Mouse (Mus musculus) kidney, adult 2 months (tissue): Measurements from ENCODE around the gene Arf5.

ENCODE experiments used
- CTCF ChIP-seq: fragments of 200-500 bp; conservative IDR thresholded peaks from 2 replicates; pipeline ENCODE4 v1.5.1; 2011; ENCODE audit warnings: low read depth, mild to moderate bottlenecking, control low read depth, low read length, moderate library complexity, mixed read lengths; ENCODE audit not compliant: insufficient read depth, insufficient read length
- POLR2A ChIP-seq: fragments of 200-500 bp; IDR thresholded peaks from one replicate; pipeline ENCODE4 v1.6.1; 2011; ENCODE audit warnings: low read depth, low read length, control low read depth

DNA sequence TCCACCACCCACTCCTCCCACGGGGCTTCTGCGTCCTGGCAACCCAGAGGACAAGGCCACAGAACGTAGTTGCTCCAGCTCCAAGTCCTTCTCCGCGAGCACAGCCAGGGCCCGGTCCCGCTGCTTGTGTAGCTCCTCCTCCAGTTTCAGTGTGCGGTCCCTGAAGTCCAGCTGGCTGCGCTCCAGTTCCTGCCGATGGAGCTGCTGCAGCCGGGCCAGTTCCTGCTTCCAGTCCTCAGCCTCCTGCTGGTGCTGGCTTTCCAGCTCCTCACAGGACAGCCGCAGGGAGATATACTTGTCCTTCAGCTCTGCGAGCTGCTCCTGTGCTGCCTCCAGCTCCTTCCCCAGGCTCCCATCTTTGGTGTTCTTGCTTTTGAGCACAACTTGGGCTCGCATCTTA lies 4.9 kb upstream of the Arf5 start:
- TF ChIP-seq CTCF (no peak), POLR2A (no peak)
